Mouse (Mus musculus): ENCODE results near the gene Thap8. TPM values are rescaled to one million over a fixed set of nuclear protein-coding genes. Genes with fewer than 3 reads are reported as not detected.

Thap8 gene
- polyA plus RNA-seq, 1 experiment from 2014 or later: 0.19 TPM

DNA sequence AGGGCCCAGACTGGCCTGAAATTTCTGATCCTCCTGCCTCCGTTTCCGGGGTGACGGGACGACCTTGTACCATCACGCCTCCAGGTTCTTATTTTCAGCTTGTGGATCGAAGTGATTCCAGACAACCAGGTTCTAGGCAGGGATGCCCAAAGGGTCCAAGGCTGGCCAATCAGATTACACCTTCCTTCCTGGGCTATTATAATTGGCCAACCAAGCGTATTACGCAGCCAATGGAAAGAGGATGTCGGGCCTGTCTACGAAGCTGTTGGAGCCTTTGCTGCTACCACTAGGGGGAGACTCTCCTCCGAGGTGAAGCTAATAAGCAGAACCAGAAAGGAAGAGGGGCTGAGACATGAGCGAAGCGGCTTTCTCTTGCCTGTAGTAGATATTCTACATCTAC is 52.0 kb downstream of the Thap8 start:
- Histone ChIP-seq H3K9ac (ENCODE audit: low read length) (no peak overlapping the region), H3K4me3 (ENCODE audit: low read depth, low read length) (peak overlapping the region; percentile 10)
- peak; percentile 97 for DNase-seq (ENCODE audit: low spot score, missing footprints)

GRCm38 (mm10) chr7:30332622-30333259 is 52.8 kb downstream of the Thap8 start:
- 68% methylated on average over 18 of the region's 18 CpGs for WGBS
- no peak overlapping the region for H3K27ac ChIP-seq (ENCODE audit: low read depth, low read length)
- H3K4me2 ChIP-seq: no peak overlapping the region

More for the DNA sequence above, 52.0 kb downstream of the Thap8 start:
- Histone ChIP-seq H3K27ac (ENCODE audit: low read depth, low read length) (no peak overlapping the region), H3K4me1 (ENCODE audit: control insufficient read depth, insufficient read depth, low read length) (no peaks in the 10 kb centered on the region), H3K27me3 (ENCODE audit: control insufficient read depth, insufficient read depth, low read length) (peaks cover 7% of the 10 kb centered on the region), H3K36me3 (ENCODE audit: control insufficient read depth, insufficient read depth, low read length) (no peaks in the 10 kb centered on the region), H3K4me2 (peak overlapping the region; percentile 34), H3K9me3 (ENCODE audit: control insufficient read depth, low read length) (no peaks in the 10 kb centered on the region)
- peak; percentile 97 for ATAC-seq (ENCODE audit: low FRiP score)
- WGBS: 5% methylated on average over 13 of the region's 13 CpGs

DNA sequence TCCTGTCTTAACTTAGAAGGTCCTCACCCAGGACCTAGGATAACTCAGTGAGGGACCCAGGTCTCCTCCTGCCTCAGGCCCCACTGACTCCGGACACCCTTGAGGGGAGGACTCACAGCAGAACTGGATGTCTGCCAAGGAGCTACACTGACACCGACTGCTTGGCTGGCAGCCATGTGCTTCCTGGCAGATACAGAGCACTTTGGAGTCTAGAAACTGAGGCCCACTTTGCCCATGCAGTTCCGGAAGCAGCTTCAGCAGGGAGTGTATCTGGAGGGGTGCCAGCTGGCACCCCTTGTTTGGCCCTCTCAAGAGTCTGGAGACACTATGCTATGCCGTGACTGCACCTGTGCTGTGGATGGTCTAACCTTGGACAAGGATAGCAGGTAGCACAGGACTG is 53.5 kb downstream of the Thap8 start:
- DNase-seq (ENCODE audit: low spot score, missing footprints) (no peak), ATAC-seq (ENCODE audit: low FRiP score) (no peak)
- no peaks in the 10 kb centered on the region for H3K36me3 ChIP-seq (ENCODE audit: control insufficient read depth, insufficient read depth, low read length)
- no peak overlapping the region for H3K9ac ChIP-seq (ENCODE audit: low read length)
- no peak overlapping the region for H3K27ac ChIP-seq (ENCODE audit: low read depth, low read length)
- no peaks in the 10 kb centered on the region for H3K4me1 ChIP-seq (ENCODE audit: control insufficient read depth, insufficient read depth, low read length)
- H3K9me3 ChIP-seq (ENCODE audit: control insufficient read depth, low read length): no peaks in the 10 kb centered on the region
- H3K4me2 ChIP-seq: no peak overlapping the region
- 83% methylated on average over 4 of the region's 4 CpGs for WGBS
- no peak overlapping the region for H3K4me3 ChIP-seq (ENCODE audit: low read depth, low read length)
- H3K27me3 ChIP-seq (ENCODE audit: control insufficient read depth, insufficient read depth, low read length): peaks cover 7% of the 10 kb centered on the region

More at GRCm38 (mm10) chr7:30332622-30333259, 52.8 kb downstream of the Thap8 start:
- Histone ChIP-seq H3K9me3 (ENCODE audit: control insufficient read depth, low read length) (no peaks in the 10 kb centered on the region), H3K36me3 (ENCODE audit: control insufficient read depth, insufficient read depth, low read length) (no peaks in the 10 kb centered on the region), H3K4me3 (ENCODE audit: low read depth, low read length) (no peak overlapping the region), H3K4me1 (ENCODE audit: control insufficient read depth, insufficient read depth, low read length) (no peaks in the 10 kb centered on the region), H3K9ac (ENCODE audit: low read length) (no peak overlapping the region), H3K27me3 (ENCODE audit: control insufficient read depth, insufficient read depth, low read length) (peaks cover 7% of the 10 kb centered on the region)
- peak; percentile 60 for DNase-seq (ENCODE audit: low spot score, missing footprints)
- ATAC-seq (ENCODE audit: low FRiP score): no peak

- Histone ChIP-seq H3K4me2 (no peak overlapping the region), H3K27ac (ENCODE audit: low read depth, low read length) (no peak overlapping the region), H3K4me3 (ENCODE audit: low read depth, low read length) (no peak overlapping the region), H3K27me3 (ENCODE audit: control insufficient read depth, insufficient read depth, low read length) (peaks cover 7% of the 10 kb centered on the region), H3K9me3 (ENCODE audit: control insufficient read depth, low read length) (no peaks in the 10 kb centered on the region), H3K9ac (ENCODE audit: low read length) (no peak overlapping the region), H3K4me1 (ENCODE audit: control insufficient read depth, insufficient read depth, low read length) (no peaks in the 10 kb centered on the region), H3K36me3 (ENCODE audit: control insufficient read depth, insufficient read depth, low read length) (no peaks in the 10 kb centered on the region)
- ATAC-seq (ENCODE audit: low FRiP score): no peak
- peak; percentile 74 for DNase-seq (ENCODE audit: low spot score, missing footprints)
- 62% methylated on average over 5 of the region's 5 CpGs for WGBS
Measured at GRCm38 (mm10) chr7:30334563-30334962, 54.7 kb downstream of the Thap8 start.

GRCm38 (mm10) chr7:30335688-30336087 is 55.8 kb downstream of the Thap8 start:
- no peaks in the 10 kb centered on the region for H3K36me3 ChIP-seq (ENCODE audit: control insufficient read depth, insufficient read depth, low read length)
- peaks cover 7% of the 10 kb centered on the region for H3K27me3 ChIP-seq (ENCODE audit: control insufficient read depth, insufficient read depth, low read length)
- no peak overlapping the region for H3K4me2 ChIP-seq
- 81% methylated on average over 6 of the region's 6 CpGs for WGBS
- no peaks in the 10 kb centered on the region for H3K4me1 ChIP-seq (ENCODE audit: control insufficient read depth, insufficient read depth, low read length)
- H3K9me3 ChIP-seq (ENCODE audit: control insufficient read depth, low read length): no peaks in the 10 kb centered on the region
- ATAC-seq (ENCODE audit: low FRiP score): no peak
- peak; percentile 66 for DNase-seq (ENCODE audit: low spot score, missing footprints)
- no peak overlapping the region for H3K27ac ChIP-seq (ENCODE audit: low read depth, low read length)
- H3K9ac ChIP-seq (ENCODE audit: low read length): no peak overlapping the region
- no peak overlapping the region for H3K4me3 ChIP-seq (ENCODE audit: low read depth, low read length)

DNA sequence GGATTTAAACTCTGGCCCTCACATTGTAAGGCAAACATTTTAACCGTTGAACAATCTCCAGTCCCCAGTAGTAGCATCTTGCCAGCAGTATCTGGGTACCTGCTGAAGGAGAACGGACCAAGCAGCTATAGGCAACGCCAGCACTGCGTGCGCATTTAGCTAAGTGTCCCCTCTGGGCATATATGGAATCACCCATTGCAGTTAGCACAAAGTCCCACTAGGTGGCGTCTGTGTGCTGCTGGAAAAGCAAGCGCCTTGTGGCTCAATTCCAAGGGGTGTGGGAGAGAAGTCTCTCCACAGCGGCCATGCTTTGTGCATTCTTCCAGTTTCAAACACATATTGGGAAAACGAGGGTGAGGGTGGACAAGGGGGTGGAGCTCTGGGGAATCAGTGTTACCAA is 56.5 kb downstream of the Thap8 start:
- 4% methylated on average over 9 of the region's 9 CpGs for WGBS
- peak; percentile 98 for DNase-seq (ENCODE audit: low spot score, missing footprints)
- H3K27ac ChIP-seq (ENCODE audit: low read depth, low read length): no peak overlapping the region
- ATAC-seq (ENCODE audit: low FRiP score): peak; percentile 51; the same call in 1 of the 2 replicates
- H3K27me3 ChIP-seq (ENCODE audit: control insufficient read depth, insufficient read depth, low read length): peaks cover 7% of the 10 kb centered on the region
- no peaks in the 10 kb centered on the region for H3K36me3 ChIP-seq (ENCODE audit: control insufficient read depth, insufficient read depth, low read length)
- H3K4me1 ChIP-seq (ENCODE audit: control insufficient read depth, insufficient read depth, low read length): no peaks in the 10 kb centered on the region
- H3K4me3 ChIP-seq (ENCODE audit: low read depth, low read length): no peak overlapping the region
- no peak overlapping the region for H3K9ac ChIP-seq (ENCODE audit: low read length)
- H3K4me2 ChIP-seq: 0 out of 2 replicates have a peak overlapping the region, but pooled peaks have one; percentile 9
- no peaks in the 10 kb centered on the region for H3K9me3 ChIP-seq (ENCODE audit: control insufficient read depth, low read length)

DNA sequence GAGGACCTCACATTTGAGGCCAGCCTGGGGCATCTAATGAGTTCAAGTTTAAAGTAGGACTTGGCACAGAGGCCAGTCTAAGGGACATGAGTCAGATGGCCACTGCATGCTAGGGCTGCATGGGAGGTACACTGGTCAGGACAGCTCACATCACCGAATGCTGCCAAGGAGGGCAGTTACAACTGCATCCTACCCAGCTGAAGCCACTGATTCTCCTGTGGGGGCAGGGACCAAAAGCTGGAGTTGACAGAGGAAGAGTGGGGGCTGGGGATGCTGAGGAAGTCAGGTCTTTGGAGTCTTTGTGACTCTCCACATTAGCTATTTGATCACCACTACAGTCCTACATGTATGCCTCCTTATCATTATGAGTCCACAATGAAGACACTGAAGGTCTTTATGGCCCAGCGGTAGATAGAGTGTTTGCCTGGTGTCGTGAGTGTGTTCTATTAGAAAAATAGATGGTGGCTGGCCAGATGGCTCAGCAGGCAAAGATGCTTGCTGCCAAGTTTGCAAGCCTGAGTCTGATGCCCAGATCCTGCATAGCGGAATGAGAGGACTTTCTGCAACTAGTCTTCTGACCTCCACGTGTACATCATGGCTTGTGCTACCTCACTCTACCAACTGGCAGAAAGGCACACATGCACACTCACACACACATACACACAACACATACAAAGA is 59.7 kb downstream of the Thap8 start:
- H3K4me1 ChIP-seq (ENCODE audit: control insufficient read depth, insufficient read depth, low read length): no peaks in the 10 kb centered on the region
- no peak for DNase-seq (ENCODE audit: low spot score, missing footprints)
- no peak overlapping the region for H3K4me3 ChIP-seq (ENCODE audit: low read depth, low read length)
- ATAC-seq (ENCODE audit: low FRiP score): no peak
- no peaks in the 10 kb centered on the region for H3K36me3 ChIP-seq (ENCODE audit: control insufficient read depth, insufficient read depth, low read length)
- H3K27me3 ChIP-seq (ENCODE audit: control insufficient read depth, insufficient read depth, low read length): peaks cover 2% of the 10 kb centered on the region
- H3K4me2 ChIP-seq: no peak overlapping the region
- no peak overlapping the region for H3K27ac ChIP-seq (ENCODE audit: low read depth, low read length)
- H3K9ac ChIP-seq (ENCODE audit: low read length): no peak overlapping the region
- H3K9me3 ChIP-seq (ENCODE audit: control insufficient read depth, low read length): no peaks in the 10 kb centered on the region
- 74% methylated on average over 5 of the region's 5 CpGs for WGBS

Other genes starting within 250 kb of the Thap8 start
- 6.1 and 6.2 TPM in 2 replicates for gene Zfp14, start 228.7 kb upstream of the Thap8 start, polyA plus RNA-seq (2014; fragmentation: Nextera tagmentation; extraction: Ambion mirVana)
- 7.4 and 8.8 TPM in 2 replicates for gene Zfp82, start 207.2 kb upstream of the Thap8 start, polyA plus RNA-seq (2014; fragmentation: Nextera tagmentation; extraction: Ambion mirVana)
- 1.2 and 2.4 TPM in 2 replicates for gene Gm26920, start 189.7 kb upstream of the Thap8 start, polyA plus RNA-seq (2014; fragmentation: Nextera tagmentation; extraction: Ambion mirVana)
- 14.8 and 15.7 TPM in 2 replicates for gene Zfp566, start 189.6 kb upstream of the Thap8 start, polyA plus RNA-seq (2014; fragmentation: Nextera tagmentation; extraction: Ambion mirVana)
- 138 and 139 TPM in 2 replicates for gene Zfp260, start 185.3 kb upstream of the Thap8 start, polyA plus RNA-seq (2014; fragmentation: Nextera tagmentation; extraction: Ambion mirVana)
- 4.4 and 5.8 TPM in 2 replicates for gene Zfp382, start 158.2 kb upstream of the Thap8 start, polyA plus RNA-seq (2014; fragmentation: Nextera tagmentation; extraction: Ambion mirVana)
- gene Zfp146, start 110.3 kb upstream of the Thap8 start, polyA plus RNA-seq (2014; fragmentation: Nextera tagmentation; extraction: Ambion mirVana): 16.6 and 18.1 TPM in 2 replicates
- gene Cox7a1, start 96.0 kb upstream of the Thap8 start, polyA plus RNA-seq (2014; fragmentation: Nextera tagmentation; extraction: Ambion mirVana): 3.5 and 4.1 TPM in 2 replicates
- gene Capns1, start 81.3 kb upstream of the Thap8 start, polyA plus RNA-seq (2014; fragmentation: Nextera tagmentation; extraction: Ambion mirVana): 39.0 and 43.9 TPM in 2 replicates
- gene Polr2i, start 48.1 kb upstream of the Thap8 start, polyA plus RNA-seq (2014; fragmentation: Nextera tagmentation; extraction: Ambion mirVana): 149 and 163 TPM in 2 replicates
- gene Tbcb, start 47.8 kb upstream of the Thap8 start, polyA plus RNA-seq (2014; fragmentation: Nextera tagmentation; extraction: Ambion mirVana): 255 and 260 TPM in 2 replicates
- gene Ovol3, start 44.4 kb upstream of the Thap8 start, polyA plus RNA-seq (2014; fragmentation: Nextera tagmentation; extraction: Ambion mirVana): not detected in 2 replicates
- 11.3 and 11.5 TPM in 2 replicates for gene Wdr62, start 325 bp downstream of the Thap8 start, polyA plus RNA-seq (2014; fragmentation: Nextera tagmentation; extraction: Ambion mirVana)
- gene Clip3, start 11.6 kb downstream of the Thap8 start, polyA plus RNA-seq (2014; fragmentation: Nextera tagmentation; extraction: Ambion mirVana): 66.6 and 92.0 TPM in 2 replicates
- gene Alkbh6, start 28.6 kb downstream of the Thap8 start, polyA plus RNA-seq (2014; fragmentation: Nextera tagmentation; extraction: Ambion mirVana): 84.3 and 86.0 TPM in 2 replicates
- 8.2 and 8.4 TPM in 2 replicates for gene Syne4, start 34.7 kb downstream of the Thap8 start, polyA plus RNA-seq (2014; fragmentation: Nextera tagmentation; extraction: Ambion mirVana)
- gene E130208F15Rik, start 41.6 kb downstream of the Thap8 start, polyA plus RNA-seq (2014; fragmentation: Nextera tagmentation; extraction: Ambion mirVana): 0.52 TPM in 1 of 2 replicates, not detected in the other
- 23.1 and 24.5 TPM in 2 replicates for gene Sdhaf1, start 43.8 kb downstream of the Thap8 start, polyA plus RNA-seq (2014; fragmentation: Nextera tagmentation; extraction: Ambion mirVana)
- gene Lrfn3, start 82.7 kb downstream of the Thap8 start, polyA plus RNA-seq (2014; fragmentation: Nextera tagmentation; extraction: Ambion mirVana): 5.3 and 5.9 TPM in 2 replicates
- 16.6 and 19.7 TPM in 2 replicates for gene Tyrobp, start 133.7 kb downstream of the Thap8 start, polyA plus RNA-seq (2014; fragmentation: Nextera tagmentation; extraction: Ambion mirVana)
- 0.43 and 0.45 TPM in 2 replicates for gene Hcst, start 139.8 kb downstream of the Thap8 start, polyA plus RNA-seq (2014; fragmentation: Nextera tagmentation; extraction: Ambion mirVana)
- gene Nfkbid, start 141.6 kb downstream of the Thap8 start, polyA plus RNA-seq (2014; fragmentation: Nextera tagmentation; extraction: Ambion mirVana): 0.63 and 1.2 TPM in 2 replicates
- 128 and 134 TPM in 2 replicates for gene Aplp1, start 165.4 kb downstream of the Thap8 start, polyA plus RNA-seq (2014; fragmentation: Nextera tagmentation; extraction: Ambion mirVana)
- 0.58 and 0.61 TPM in 2 replicates for gene Kirrel2, start 177.6 kb downstream of the Thap8 start, polyA plus RNA-seq (2014; fragmentation: Nextera tagmentation; extraction: Ambion mirVana)
- gene Nphs1, start 178.2 kb downstream of the Thap8 start, polyA plus RNA-seq (2014; fragmentation: Nextera tagmentation; extraction: Ambion mirVana): not detected in 2 replicates
- not detected in 2 replicates for gene Prodh2, start 213.5 kb downstream of the Thap8 start, polyA plus RNA-seq (2014; fragmentation: Nextera tagmentation; extraction: Ambion mirVana)